Mouse (Mus musculus) hindbrain, postnatal 0 days (tissue): ENCODE results near the gene Abtb2. TPM values are rescaled to one million over a fixed set of nuclear protein-coding genes. Genes with fewer than 3 reads are reported as not detected.
A peak's percentile ranks its signal among the peaks of the same experiment; 100 is the strongest.

Experiments
- ATAC-seq: fragments of 200-750 bp; cut with Nextera tagmentation; 2 replicates; pipeline ENCODE4 v1.8.0; 2017; ENCODE audit warnings: mild to moderate bottlenecking, moderate TSS enrichment, moderate library complexity
- DNase-seq: peaks from one replicate; pipeline ENCODE4 v3.0.0-alpha.2; 2015; ENCODE audit warnings: low spot score
- H3K27ac ChIP-seq: fragments of 300-500 bp; sonication (generic); 2 replicates; pipeline ENCODE4 v1.5.1; 2014; ENCODE audit warnings: mild to moderate bottlenecking
- H3K27me3 ChIP-seq: fragments of 300-500 bp; sonication (generic); 2 replicates; pipeline ENCODE4 v1.6.1; 2014; ENCODE audit warnings: low read length, mixed read lengths; ENCODE audit not compliant: insufficient read depth
- H3K36me3 ChIP-seq: fragments of 300-500 bp; sonication (generic); 2 replicates; pipeline ENCODE4 v1.6.1; 2014; ENCODE audit warnings: low read length, mixed read lengths; ENCODE audit not compliant: insufficient read depth
- H3K4me1 ChIP-seq: fragments of 300-500 bp; sonication (generic); 2 replicates; pipeline ENCODE4 v1.6.1; 2014; ENCODE audit warnings: antibody characterized with exemption, low read length, mixed read lengths; ENCODE audit not compliant: insufficient read depth
- H3K4me2 ChIP-seq: fragments of 300-500 bp; sonication (generic); 2 replicates; pipeline ENCODE4 v1.6.1; 2014; ENCODE audit warnings: low read depth, mild to moderate bottlenecking, low read length, moderate library complexity, mixed read lengths
- H3K4me3 ChIP-seq: fragments of 300-500 bp; sonication (generic); 2 replicates; pipeline ENCODE4 v1.5.1; 2014; ENCODE audit warnings: low read length
- H3K9ac ChIP-seq: fragments of 300-500 bp; sonication (generic); replicated peaks from 2 replicates; pipeline ENCODE4 v1.6.1; 2014; ENCODE audit warnings: mild to moderate bottlenecking, low read length, moderate library complexity, mixed read lengths
- H3K9me3 ChIP-seq: fragments of 300-500 bp; sonication (generic); 2 replicates; pipeline ENCODE4 v1.6.1; 2016; ENCODE audit warnings: low read length, mixed read lengths
- CTCF ChIP-seq: IDR thresholded peaks from 2 replicates; pipeline ENCODE4 v1.5.1; 2016; ENCODE audit warnings: antibody characterized with exemption, control low read depth, low read depth
- WGBS: fragments of 180-500 bp; shearing (Covaris S2); extraction: QIAGEN DNeasy Blood & Tissue Kit; methylation state at CpG from one replicate; pipeline ENCODE4 v1.1.7; 2014; 5-methylcytosine and 5-hydroxymethylcytosine counted together
- polyA plus RNA-seq: library from polyadenylated mRNA; unstranded; fragments of >200 nt; fragmentation: Nextera tagmentation; extraction: Ambion mirVana; gene quantifications from 2 replicates; pipeline ENCODE4 v1.2.1, GENCODE M21; 2015
- total RNA-seq: library from RNA; depleted of rRNA; stranded (reverse); fragments of >200 nt; gene quantifications from 2 replicates; pipeline ENCODE4 v1.2.3, GENCODE M21; 2014

The Abtb2 gene
- total and polyA plus RNA-seq, 2 experiments from 2014 or later = 11.7 to 45.9 TPM

GRCm38 (mm10) chr2:103743536-103743935 lies 177.4 kb downstream of the Abtb2 start:
- Histone ChIP-seq H3K27ac (no peak overlapping the region), H3K9me3 (no peaks in the 10 kb centered on the region), H3K27me3 (no peaks in the 10 kb centered on the region), H3K4me1 (no peaks in the 10 kb centered on the region), H3K4me2 (no peak overlapping the region), H3K9ac (no peak overlapping the region), H3K4me3 (no peak overlapping the region), H3K36me3 (peaks cover 44% of the 10 kb centered on the region; the same call in 1 of the 2 replicates)
- no peak for DNase-seq
- WGBS = 80% methylated on average over 2 of the region's 2 CpGs
- no peak for ATAC-seq
- no peak for TF ChIP-seq CTCF

DNA sequence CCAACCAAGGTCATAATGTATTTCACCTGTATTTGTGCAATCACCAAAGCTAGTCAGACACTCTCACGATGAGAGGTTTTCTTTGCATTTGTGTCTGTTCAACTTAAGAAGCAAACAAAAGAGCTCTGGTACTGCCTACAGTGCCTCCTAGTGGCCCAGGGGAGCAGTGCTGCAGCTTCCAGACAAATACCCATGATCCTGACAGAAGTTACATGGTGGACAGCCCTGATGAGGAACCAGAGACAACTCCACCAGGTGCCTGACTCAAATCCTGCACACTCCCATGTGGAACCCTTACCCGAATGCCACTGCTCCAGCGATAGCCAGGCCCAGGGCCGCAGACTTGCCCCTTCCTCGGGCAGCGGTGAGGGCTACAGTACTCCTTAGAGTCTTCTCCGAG lies 177.9 kb downstream of the Abtb2 start:
- peaks cover 40% of the 10 kb centered on the region; the same call in 1 of the 2 replicates for H3K36me3 ChIP-seq
- no peaks in the 10 kb centered on the region for H3K9me3 ChIP-seq
- H3K27me3 ChIP-seq = no peaks in the 10 kb centered on the region
- TF ChIP-seq CTCF = peak; percentile 86
- no peak overlapping the region for H3K4me2 ChIP-seq
- ATAC-seq (no peak), DNase-seq (peak; percentile 75)
- H3K9ac ChIP-seq = no peak overlapping the region
- no peak overlapping the region for H3K27ac ChIP-seq
- WGBS = 81% methylated on average over 7 of the region's 7 CpGs
- no peak overlapping the region for H3K4me3 ChIP-seq
- no peaks in the 10 kb centered on the region for H3K4me1 ChIP-seq

GRCm38 (mm10) chr2:103745481-103745880 lies 179.4 kb downstream of the Abtb2 start:
- 74% methylated on average over 5 of the region's 5 CpGs for WGBS
- no peak overlapping the region for H3K4me3 ChIP-seq
- 0 out of 2 replicates have a peak, but pooled peaks have one; percentile 12 for ATAC-seq
- H3K27ac ChIP-seq = no peak overlapping the region
- H3K36me3 ChIP-seq = peaks cover 40% of the 10 kb centered on the region; the same call in 1 of the 2 replicates
- no peak for TF ChIP-seq CTCF
- no peaks in the 10 kb centered on the region for H3K4me1 ChIP-seq
- no peaks in the 10 kb centered on the region for H3K27me3 ChIP-seq
- H3K9me3 ChIP-seq = no peaks in the 10 kb centered on the region
- no peak overlapping the region for H3K4me2 ChIP-seq
- no peak overlapping the region for H3K9ac ChIP-seq
- DNase-seq = peak; percentile 49

- Histone ChIP-seq H3K27me3 (no peaks in the 10 kb centered on the region), H3K4me1 (no peaks in the 10 kb centered on the region), H3K4me3 (no peak overlapping the region), H3K36me3 (peaks cover 47% of the 10 kb centered on the region), H3K9ac (no peak overlapping the region), H3K9me3 (no peaks in the 10 kb centered on the region), H3K4me2 (no peak overlapping the region), H3K27ac (no peak overlapping the region)
- ATAC-seq (no peak), DNase-seq (no peak)
- WGBS = 88% methylated on average over 2 of the region's 2 CpGs
- no peak for TF ChIP-seq CTCF
These were observed 180.0 kb downstream of the Abtb2 start for GRCm38 (mm10) chr2:103746096-103746495.

GRCm38 (mm10) chr2:103746761-103747160 lies 180.7 kb downstream of the Abtb2 start:
- ATAC-seq (no peak), DNase-seq (no peak)
- Histone ChIP-seq H3K27ac (no peak overlapping the region), H3K4me2 (no peak overlapping the region), H3K4me1 (no peaks in the 10 kb centered on the region), H3K4me3 (no peak overlapping the region), H3K9me3 (no peaks in the 10 kb centered on the region), H3K9ac (no peak overlapping the region), H3K36me3 (peaks cover 53% of the 10 kb centered on the region), H3K27me3 (no peaks in the 10 kb centered on the region)
- TF ChIP-seq CTCF = no peak
- 93% methylated on average over 2 of the region's 2 CpGs for WGBS

GRCm38 (mm10) chr2:103747891-103748290 lies 181.8 kb downstream of the Abtb2 start:
- Histone ChIP-seq H3K9me3 (no peaks in the 10 kb centered on the region), H3K9ac (no peak overlapping the region), H3K4me1 (no peaks in the 10 kb centered on the region), H3K4me3 (no peak overlapping the region), H3K27ac (no peak overlapping the region), H3K36me3 (peaks cover 56% of the 10 kb centered on the region), H3K4me2 (no peak overlapping the region), H3K27me3 (no peaks in the 10 kb centered on the region)
- DNase-seq (no peak), ATAC-seq (no peak)
- TF ChIP-seq CTCF = no peak
- WGBS = 92% methylated on average over 9 of the region's 9 CpGs

- whole genome bisulfite sequencing = 96% methylated on average over 3 of the region's 3 CpGs
- TF ChIP-seq CTCF = no peak
- peaks cover 55% of the 10 kb centered on the region for H3K36me3 ChIP-seq
These were observed 183.0 kb downstream of the Abtb2 start for GRCm38 (mm10) chr2:103749091-103749490.

More at GRCm38 (mm10) chr2:103749091-103749490, 183.0 kb downstream of the Abtb2 start:
- Histone ChIP-seq H3K4me2 (no peak overlapping the region), H3K27ac (no peak overlapping the region), H3K4me3 (no peak overlapping the region), H3K9ac (no peak overlapping the region), H3K9me3 (no peaks in the 10 kb centered on the region), H3K27me3 (no peaks in the 10 kb centered on the region), H3K4me1 (no peaks in the 10 kb centered on the region)
- ATAC-seq (no peak), DNase-seq (no peak)
